Mouse (Mus musculus): ENCODE results near the gene Cldnd2. TPM values are rescaled to one million over a fixed set of nuclear protein-coding genes. Genes with fewer than 3 reads are reported as not detected.
A peak's percentile ranks its signal among the peaks of the same experiment; 100 is the strongest.
"Not testable (repeated sequence)": the region's sequence is repeated elsewhere in the genome, so short reads cannot be mapped to it uniquely, and the experiment has no call there.

The Cldnd2 gene
- not detected in 2 replicates for polyA plus RNA-seq (2016; fragmentation: Nextera tagmentation; extraction: Ambion mirVana)

GRCm38 (mm10) chr7:43440482-43440881, at the start of gene Cldnd2:
Gene Cldnd2 (plus strand): TSS chr7:43440782.
- no peak within 1 kb of the TSS for H3K9ac ChIP-seq
- H3K27me3 ChIP-seq (replicated peaks): no peaks in the 10 kb centered on the region
- no peak within 1 kb of the TSS for H3K4me2 ChIP-seq
- H3K27ac ChIP-seq: no peak within 1 kb of the TSS
- WGBS (ENCODE audit: insufficient replicate concordance): 66% methylated on average over 6 of the region's 6 CpGs
- H3K36me3 ChIP-seq: no peaks in the 10 kb centered on the region
- no peak within 1 kb of the TSS for H3K4me3 ChIP-seq
- no peaks in the 10 kb centered on the region for H3K9me3 ChIP-seq (replicated peaks)
- ATAC-seq: no peak
- H3K4me1 ChIP-seq: peaks cover 39% of the 10 kb centered on the region

- no peak overlapping the region for H3K27ac ChIP-seq
- H3K4me1 ChIP-seq: no peaks in the 10 kb centered on the region
- no peaks in the 10 kb centered on the region for H3K9me3 ChIP-seq (replicated peaks)
- H3K4me3 ChIP-seq: no peak overlapping the region
- no peak for ATAC-seq
- no peak overlapping the region for H3K4me2 ChIP-seq
- no peaks in the 10 kb centered on the region for H3K27me3 ChIP-seq (replicated peaks)
- no peaks in the 10 kb centered on the region for H3K36me3 ChIP-seq
- H3K9ac ChIP-seq: no peak overlapping the region
- WGBS (ENCODE audit: insufficient replicate concordance): 40% methylated on average over 8 of the region's 8 CpGs
Measured at GRCm38 (mm10) chr7:43392349-43393121, 48.0 kb upstream of the Cldnd2 start.

GRCm38 (mm10) chr7:43399501-43399900, 41.1 kb upstream of the Cldnd2 start:
- WGBS (ENCODE audit: insufficient replicate concordance): 58% methylated on average over 2 of the region's 2 CpGs
- no peaks in the 10 kb centered on the region for H3K36me3 ChIP-seq
- H3K9me3 ChIP-seq (replicated peaks): no peaks in the 10 kb centered on the region
- no peaks in the 10 kb centered on the region for H3K27me3 ChIP-seq (replicated peaks)
- ATAC-seq: no peak
- H3K4me3 ChIP-seq: no peak overlapping the region
- no peak overlapping the region for H3K9ac ChIP-seq
- H3K4me1 ChIP-seq: no peaks in the 10 kb centered on the region
- no peak overlapping the region for H3K27ac ChIP-seq
- H3K4me2 ChIP-seq: no peak overlapping the region

GRCm38 (mm10) chr7:43402718-43403117, 37.9 kb upstream of the Cldnd2 start:
- Histone ChIP-seq H3K4me2 (no peak overlapping the region), H3K4me3 (no peak overlapping the region), H3K27me3 (replicated peaks) (no peaks in the 10 kb centered on the region), H3K27ac (no peak overlapping the region), H3K9me3 (replicated peaks) (no peaks in the 10 kb centered on the region), H3K4me1 (no peaks in the 10 kb centered on the region), H3K9ac (no peak overlapping the region), H3K36me3 (no peaks in the 10 kb centered on the region)
- no peak for ATAC-seq
- 11% methylated on average over 2 of the region's 2 CpGs for WGBS (ENCODE audit: insufficient replicate concordance)

GRCm38 (mm10) chr7:43407573-43407972, 33.0 kb upstream of the Cldnd2 start:
- H3K4me2 ChIP-seq: no peak overlapping the region
- ATAC-seq: no peak
- H3K4me3 ChIP-seq: no peak overlapping the region
- no peaks in the 10 kb centered on the region for H3K4me1 ChIP-seq
- H3K9ac ChIP-seq: no peak overlapping the region
- WGBS (ENCODE audit: insufficient replicate concordance): 50% methylated on average over 3 of the region's 3 CpGs
- H3K36me3 ChIP-seq: no peaks in the 10 kb centered on the region
- H3K9me3 ChIP-seq (replicated peaks): no peaks in the 10 kb centered on the region
- no peak overlapping the region for H3K27ac ChIP-seq
- no peaks in the 10 kb centered on the region for H3K27me3 ChIP-seq (replicated peaks)

- H3K36me3 ChIP-seq: no peaks in the 10 kb centered on the region
- H3K4me1 ChIP-seq: no peaks in the 10 kb centered on the region
- H3K9ac ChIP-seq: no peak within 1 kb of the TSS
- WGBS (ENCODE audit: insufficient replicate concordance): 55% methylated on average over 4 of the region's 4 CpGs
- no peak for ATAC-seq
- no peak within 1 kb of the TSS for H3K4me2 ChIP-seq
- H3K27me3 ChIP-seq (replicated peaks): no peaks in the 10 kb centered on the region
- H3K27ac ChIP-seq: no peak within 1 kb of the TSS
- H3K4me3 ChIP-seq: no peak within 1 kb of the TSS
- H3K9me3 ChIP-seq (replicated peaks): no peaks in the 10 kb centered on the region
Measured at GRCm38 (mm10) chr7:43408131-43408553, 32.4 kb upstream of the Cldnd2 start, which contains the start of gene Siglecg. Gene Siglecg (plus strand): TSS chr7:43408204.

- Histone ChIP-seq H3K4me2 (no peak overlapping the region), H3K27me3 (replicated peaks) (no peaks in the 10 kb centered on the region), H3K36me3 (no peaks in the 10 kb centered on the region), H3K9me3 (replicated peaks) (no peaks in the 10 kb centered on the region), H3K4me1 (no peaks in the 10 kb centered on the region), H3K9ac (no peak overlapping the region), H3K27ac (no peak overlapping the region), H3K4me3 (no peak overlapping the region)
- 57% methylated on average over 3 of the region's 3 CpGs for WGBS (ENCODE audit: insufficient replicate concordance)
- no peak for ATAC-seq
Measured at GRCm38 (mm10) chr7:43409084-43409483, 31.5 kb upstream of the Cldnd2 start.

GRCm38 (mm10) chr7:43411724-43412123, 28.9 kb upstream of the Cldnd2 start:
- H3K4me2 ChIP-seq; H3K9ac ChIP-seq; H3K4me3 ChIP-seq; ATAC-seq; H3K4me1 ChIP-seq; H3K27ac ChIP-seq; H3K9me3 ChIP-seq (replicated peaks); H3K36me3 ChIP-seq; H3K27me3 ChIP-seq (replicated peaks): not testable (repeated sequence)
- WGBS (ENCODE audit: insufficient replicate concordance): 32% methylated on average over 4 of the region's 4 CpGs

GRCm38 (mm10) chr7:43417298-43417697, 23.3 kb upstream of the Cldnd2 start:
- Histone ChIP-seq H3K4me1 (no peaks in the 10 kb centered on the region), H3K9ac (no peak overlapping the region), H3K4me2 (no peak overlapping the region), H3K4me3 (no peak overlapping the region), H3K27ac (no peak overlapping the region), H3K36me3 (no peaks in the 10 kb centered on the region), H3K27me3 (replicated peaks) (no peaks in the 10 kb centered on the region), H3K9me3 (replicated peaks) (peaks cover 7% of the 10 kb centered on the region; the same call in 1 of the 2 replicates)
- 80% methylated on average over 10 of the region's 10 CpGs for WGBS (ENCODE audit: insufficient replicate concordance)
- ATAC-seq: no peak

- H3K9ac ChIP-seq: no peak overlapping the region
- no peak overlapping the region for H3K27ac ChIP-seq
- H3K9me3 ChIP-seq (replicated peaks): no peaks in the 10 kb centered on the region
- H3K4me3 ChIP-seq: no peak overlapping the region
- peaks cover 4% of the 10 kb centered on the region for H3K4me1 ChIP-seq
- peak overlapping the region; percentile 29; the same call in 1 of the 2 replicates for H3K4me2 ChIP-seq
- H3K27me3 ChIP-seq (replicated peaks): no peaks in the 10 kb centered on the region
- 14% methylated on average over 11 of the region's 11 CpGs for WGBS (ENCODE audit: insufficient replicate concordance)
- ATAC-seq: peak; percentile 89
- H3K36me3 ChIP-seq: no peaks in the 10 kb centered on the region
Measured at GRCm38 (mm10) chr7:43422995-43423617, 17.5 kb upstream of the Cldnd2 start.

GRCm38 (mm10) chr7:43423991-43424625, 16.5 kb upstream of the Cldnd2 start:
- WGBS (ENCODE audit: insufficient replicate concordance): 51% methylated on average over 3 of the region's 3 CpGs
- no peak overlapping the region for H3K9ac ChIP-seq
- peaks cover 4% of the 10 kb centered on the region for H3K4me1 ChIP-seq
- H3K36me3 ChIP-seq: no peaks in the 10 kb centered on the region
- H3K4me2 ChIP-seq: no peak overlapping the region
- H3K9me3 ChIP-seq (replicated peaks): no peaks in the 10 kb centered on the region
- H3K4me3 ChIP-seq: no peak overlapping the region
- no peak overlapping the region for H3K27ac ChIP-seq
- ATAC-seq: no peak
- H3K27me3 ChIP-seq (replicated peaks): no peaks in the 10 kb centered on the region

- Histone ChIP-seq H3K36me3 (no peaks in the 10 kb centered on the region), H3K9ac (no peak within 1 kb of the TSS), H3K27ac (no peak within 1 kb of the TSS), H3K4me2 (no peak within 1 kb of the TSS), H3K27me3 (replicated peaks) (no peaks in the 10 kb centered on the region), H3K9me3 (replicated peaks) (no peaks in the 10 kb centered on the region), H3K4me1 (peaks cover 4% of the 10 kb centered on the region), H3K4me3 (no peak within 1 kb of the TSS)
- 64% methylated on average over 8 of the region's 8 CpGs for WGBS (ENCODE audit: insufficient replicate concordance)
- ATAC-seq: no peak
Measured at GRCm38 (mm10) chr7:43427406-43427805, 13.2 kb upstream of the Cldnd2 start, which contains the start of gene Lim2. Gene Lim2 (plus strand): TSS chr7:43427670.

Data from liver, embryonic 12.5 days (tissue).